In the genomic region with DNA sequence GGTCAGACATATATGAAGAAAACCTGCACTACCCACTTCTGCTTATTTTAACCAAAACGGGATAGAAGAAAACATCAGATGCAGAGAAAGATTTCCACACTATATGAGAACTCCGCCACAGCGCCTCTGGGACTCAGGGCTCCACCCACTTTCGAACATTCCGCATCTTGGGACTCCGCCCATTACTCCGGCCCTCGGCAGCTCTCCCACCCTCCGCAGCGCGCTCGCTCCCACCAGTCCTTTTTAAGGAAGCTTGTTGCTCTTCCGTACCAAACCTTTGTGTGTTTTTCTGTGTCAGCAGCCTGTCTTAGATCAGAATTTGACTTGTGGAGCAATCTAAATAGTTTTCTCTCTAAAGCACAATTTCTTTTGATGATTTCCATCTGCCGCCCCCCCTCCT, we compare ENCODE assay signal across 10 mouse cellular contexts.
DNase-seq lines count a peak whose midpoint lies in the region; ATAC-seq and TF ChIP-seq lines count a peak whose summit lies in the region.
"Had no signal": no experiment of that assay in that cellular context is flagged by ENCODE, and none has a peak within 500 bp of the region (broad histone marks: within the 10 kb centered on the region; RNA-seq: fewer than 3 reads in every experiment).

No protein-coding gene starts in this region.

- ATAC-seq in liver, embryonic 11.5 days (replicated peaks; ENCODE audit: low FRiP score), result no peak

- in situ Hi-C loops in ES-E14 (cut with MboI; ENCODE audit: low sequenced_read_pairs in 2 of 2, unreplicated experiment in 2 of 2), result no loop called here

- DNase-seq in heart, postnatal 4 days, result peak; percentile 15
- DNase-seq in heart, adult 18-20 months, result no peak
- DNase-seq in ES-E14 (ENCODE audit: low read depth, low spot score), result peak; percentile 50
- peak; percentile 57 for DNase-seq in embryo, embryonic 9.5 days (ENCODE audit: extremely low spot score)
- no peak for DNase-seq in liver, embryonic 11.5 days (ENCODE audit: low spot score)
- no peak for DNase-seq in frontal cortex, postnatal 10 days (ENCODE audit: low spot score in 2 of 2)
- DNase-seq in left cerebral cortex, postnatal 10 days (ENCODE audit: extremely low spot score in 1 of 2, low spot score in 2 of 2), result no peak
- no peak for DNase-seq in frontal cortex, postnatal 14 days (ENCODE audit: low spot score in 2 of 2)
- DNase-seq: cerebellum, adult 11-12 months had no signal

- H3K27ac ChIP-seq in ES-E14 (ENCODE audit: insufficient read depth, low read depth, low read length, poor library complexity, severe bottlenecking), result no peak overlapping the region
- H3K27ac ChIP-seq in liver, embryonic 11.5 days (ENCODE audit: low read depth, low read length), result no peak overlapping the region
- H3K27ac ChIP-seq: limb, embryonic 15.5 days had no signal

- peak overlapping the region; percentile 48 for H3K4me2 ChIP-seq in liver, embryonic 11.5 days
- H3K4me2 ChIP-seq: limb, embryonic 15.5 days had no signal

- no peaks in the 10 kb centered on the region for H3K36me3 ChIP-seq in ES-E14 (ENCODE audit: control insufficient read depth, insufficient read depth, low read length, poor library complexity, severe bottlenecking)
- H3K36me3 ChIP-seq in liver, embryonic 11.5 days (ENCODE audit: control insufficient read depth, insufficient read depth, low read length), result no peaks in the 10 kb centered on the region
- H3K36me3 ChIP-seq: limb, embryonic 15.5 days had no signal

- H3K4me3 ChIP-seq in ES-E14 (ENCODE audit: insufficient read depth in 1 of 2, low read depth in 1 of 2, low read length in 2 of 2, poor library complexity in 1 of 2, severe bottlenecking in 1 of 2), result peak overlapping the region in 1 of 2 experiments; percentile 31; a peak in 1 of 4 replicates
- H3K4me3 ChIP-seq in liver, embryonic 11.5 days (ENCODE audit: low read depth, low read length), result no peak overlapping the region
- H3K4me3 ChIP-seq: limb, embryonic 15.5 days had no signal

- no peaks in the 10 kb centered on the region for H3K9me3 ChIP-seq in ES-E14 (ENCODE audit: control insufficient read depth, insufficient read depth, low read depth, low read length)
- no peaks in the 10 kb centered on the region for H3K9me3 ChIP-seq in liver, embryonic 11.5 days (ENCODE audit: control insufficient read depth, low read length)
- H3K9me3 ChIP-seq: limb, embryonic 15.5 days had no signal

- no peak overlapping the region for H3K9ac ChIP-seq in ES-E14 (ENCODE audit: insufficient read depth, low read depth, low read length, poor library complexity, severe bottlenecking)
- no peak overlapping the region for H3K9ac ChIP-seq in liver, embryonic 11.5 days (ENCODE audit: low read depth, low read length)
- H3K9ac ChIP-seq: limb, embryonic 15.5 days had no signal

- 4% methylated on average over 14 of the region's 14 CpGs for WGBS in liver, embryonic 11.5 days

- intact Hi-C loops in left cerebral cortex, postnatal 10 days (cut with DNase I), result no loop called here

- H3K4me1 ChIP-seq in ES-E14 (ENCODE audit: control insufficient read depth in 2 of 2, insufficient read depth in 2 of 2, low read length in 2 of 2, poor library complexity in 1 of 2), result peaks cover 3 to 5% of the 10 kb centered on the region in 2 experiments; a peak in 1 of 4 replicates
- no peaks in the 10 kb centered on the region for H3K4me1 ChIP-seq in liver, embryonic 11.5 days (replicated peaks; ENCODE audit: control insufficient read depth, insufficient read depth, low read length)

- H3K27me3 ChIP-seq in liver, embryonic 11.5 days (replicated peaks; ENCODE audit: control insufficient read depth, insufficient read depth, low read length), result peaks cover 80% of the 10 kb centered on the region

TF ChIP-seq in ES-E14, 5 proteins besides CTCF, POLR2A, EP300 and RAD21:
- no peak for TF ChIP-seq ZNF384 (IDR thresholded peaks at IDR 0.05; ENCODE audit: low read depth, low read length)
- no peak for TF ChIP-seq HCFC1 (IDR thresholded peaks at IDR 0.05; ENCODE audit: borderline replicate concordance, insufficient read depth, low read length)
- TF ChIP-seq CHD2 (IDR thresholded peaks at IDR 0.05; ENCODE audit: low read depth, low read length), result no peak
- TF ChIP-seq MAFK (IDR thresholded peaks at IDR 0.05; ENCODE audit: insufficient read depth, low read depth, low read length), result no peak
- no peak for TF ChIP-seq ZC3H11A (IDR thresholded peaks at IDR 0.05; ENCODE audit: borderline replicate concordance, low read depth, low read length)

Comparison
In these comparisons a context has a peak if more than half of its experiments do, and no peak if none do; other contexts are left out.
1. DNase-seq: peak in heart, postnatal 4 days (single experiment), ES-E14 (single experiment) and embryo, embryonic 9.5 days (single experiment); none in heart, adult 18-20 months (0 of 2), liver, embryonic 11.5 days (single experiment), frontal cortex, postnatal 10 days (0 of 2), left cerebral cortex, postnatal 10 days (0 of 2) and frontal cortex, postnatal 14 days (0 of 2).